Mouse (Mus musculus) hindbrain, embryonic 10.5 days (tissue): Measurements from ENCODE around the gene Slc35a1. TPM values are rescaled to one million over a fixed set of nuclear protein-coding genes. Genes with fewer than 3 reads are reported as not detected.

Experiments
- DNase-seq: peaks from one replicate; pipeline ENCODE4 v3.0.0-alpha.2; 2017; ENCODE audit warnings: low spot score
- H3K27ac ChIP-seq: fragments of 300-500 bp; sonication (generic); 2 replicates; pipeline ENCODE4 v1.5.1; 2016; ENCODE audit warnings: mild to moderate bottlenecking, moderate library complexity
- H3K27me3 ChIP-seq: fragments of 300-500 bp; sonication (generic); 2 replicates; pipeline ENCODE4 v1.6.1; 2016; ENCODE audit warnings: mild to moderate bottlenecking; ENCODE audit not compliant: poor library complexity, insufficient read depth, severe bottlenecking
- H3K36me3 ChIP-seq: fragments of 300-500 bp; sonication (generic); 2 replicates; pipeline ENCODE4 v1.6.1; 2016; ENCODE audit warnings: mild to moderate bottlenecking, moderate library complexity
- H3K4me1 ChIP-seq: fragments of 300-500 bp; sonication (generic); replicated peaks from 2 replicates; pipeline ENCODE4 v1.6.1; 2016; ENCODE audit warnings: mild to moderate bottlenecking
- H3K4me3 ChIP-seq: fragments of 300-500 bp; sonication (generic); 2 replicates; pipeline ENCODE4 v1.5.1; 2016; ENCODE audit warnings: mild to moderate bottlenecking, moderate library complexity
- H3K9me3 ChIP-seq: fragments of 300-500 bp; sonication (generic); 2 replicates; pipeline ENCODE4 v1.6.1; 2016; ENCODE audit warnings: mild to moderate bottlenecking, moderate library complexity
- WGBS: fragments of 180-500 bp; shearing (Covaris S2); methylation state at CpG from one replicate; pipeline ENCODE4 v1.1.7; 2016; 5-methylcytosine and 5-hydroxymethylcytosine counted together
- polyA plus RNA-seq: library from polyadenylated mRNA; unstranded; fragments of >200 nt; fragmentation: Nextera tagmentation; extraction: Ambion mirVana; gene quantifications from 2 replicates; pipeline ENCODE4 v1.2.1, GENCODE M21; 2016

Gene Slc35a1
- polyA plus RNA-seq, 1 experiment from 2014 or later = 59.4 TPM

DNA sequence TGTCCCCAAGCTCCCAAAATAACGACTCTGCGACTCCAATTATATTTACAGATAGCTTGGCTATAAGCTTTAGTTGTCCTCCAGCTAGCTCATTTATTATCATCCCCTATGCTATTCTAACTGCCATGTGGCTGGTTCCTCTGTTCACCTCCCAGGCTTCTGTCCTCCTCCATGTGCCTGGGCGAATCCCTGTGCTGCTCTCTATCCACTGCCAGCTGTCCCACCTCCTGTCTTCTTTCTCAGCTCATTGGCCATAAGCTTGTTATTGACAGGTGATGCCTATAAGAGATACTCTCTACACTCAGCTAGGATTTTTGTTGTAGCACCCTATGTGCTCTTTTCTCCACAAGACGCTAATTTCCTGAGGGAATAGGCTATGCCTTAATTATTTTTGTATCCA lies 49.4 kb downstream of the Slc35a1 start:
- Histone ChIP-seq H3K4me3 (no peak overlapping the region), H3K4me1 (no peaks in the 10 kb centered on the region), H3K27me3 (no peaks in the 10 kb centered on the region), H3K36me3 (peaks cover 40% of the 10 kb centered on the region), H3K9me3 (no peaks in the 10 kb centered on the region), H3K27ac (no peak overlapping the region)
- WGBS = 91% methylated on average over 4 of the region's 4 CpGs
- DNase-seq = no peak

DNA sequence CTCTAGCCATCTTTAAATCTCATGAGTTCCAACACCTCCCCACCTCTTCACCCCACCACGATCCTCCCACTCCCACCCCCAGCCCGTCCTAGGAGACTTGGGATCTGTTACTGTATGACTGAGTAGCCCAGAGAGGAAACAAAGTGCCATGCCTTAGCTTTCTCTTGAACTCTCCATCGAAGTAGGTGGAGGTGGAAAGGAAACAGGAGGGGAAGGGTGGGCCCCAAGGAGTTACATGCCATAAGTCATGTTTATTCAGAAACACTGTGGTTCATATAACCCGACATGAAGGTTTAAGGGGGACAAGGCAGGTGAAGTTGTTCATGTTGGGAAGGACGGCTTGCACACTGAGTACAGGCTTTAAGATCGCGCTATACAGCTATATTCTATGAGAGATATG lies 49.9 kb downstream of the Slc35a1 start:
- WGBS = 92% methylated on average over 7 of the region's 7 CpGs
- peaks cover 39% of the 10 kb centered on the region for H3K36me3 ChIP-seq
- no peak overlapping the region for H3K4me3 ChIP-seq
- DNase-seq = no peak
- no peak overlapping the region for H3K27ac ChIP-seq
- H3K27me3 ChIP-seq = no peaks in the 10 kb centered on the region
- no peaks in the 10 kb centered on the region for H3K4me1 ChIP-seq
- no peaks in the 10 kb centered on the region for H3K9me3 ChIP-seq

DNA sequence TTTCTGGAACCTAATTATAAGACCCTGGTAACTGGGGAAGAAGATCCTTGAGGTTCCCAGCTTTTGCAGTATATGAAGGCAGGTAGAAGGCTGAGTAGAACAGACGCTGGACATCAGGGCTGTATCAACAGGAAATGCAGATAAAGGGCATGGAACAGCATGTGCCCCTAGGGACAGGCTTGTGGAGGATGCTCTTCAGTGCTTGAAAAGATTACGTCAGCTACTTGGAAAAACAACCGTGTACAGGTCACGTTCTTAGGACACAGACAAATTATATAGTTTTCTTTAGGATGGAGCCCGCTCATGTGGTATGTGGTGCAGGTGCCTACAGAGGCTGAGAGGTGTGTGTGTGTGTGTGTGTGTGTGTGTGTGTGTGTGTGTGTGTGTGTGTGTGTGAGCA lies 51.2 kb downstream of the Slc35a1 start:
- Histone ChIP-seq H3K36me3 (peaks cover 43% of the 10 kb centered on the region), H3K4me3 (no peak overlapping the region), H3K4me1 (no peaks in the 10 kb centered on the region), H3K27me3 (no peaks in the 10 kb centered on the region), H3K27ac (no peak overlapping the region), H3K9me3 (no peaks in the 10 kb centered on the region)
- no peak for DNase-seq
- WGBS = 92% methylated on average over 5 of the region's 5 CpGs

DNA sequence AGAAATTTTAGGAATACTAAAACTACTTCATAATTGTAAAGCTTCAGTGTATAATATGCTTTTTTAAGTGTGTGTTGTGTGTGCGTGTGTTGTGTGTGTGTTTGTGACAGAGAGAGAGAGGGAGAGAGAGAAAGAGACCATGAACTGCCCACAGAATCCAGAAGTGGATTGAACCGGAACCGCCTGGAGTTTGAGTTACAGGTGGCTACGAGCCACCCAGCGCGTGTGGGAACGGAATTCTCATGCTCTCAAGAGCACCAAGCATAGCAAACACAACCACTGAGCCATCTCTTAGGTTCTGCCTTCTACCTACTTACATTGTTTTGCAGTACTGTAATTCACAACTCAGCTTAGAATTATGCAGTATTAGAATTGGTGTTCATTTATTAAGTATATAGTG lies 53.1 kb downstream of the Slc35a1 start:
- peaks cover 47% of the 10 kb centered on the region for H3K36me3 ChIP-seq
- WGBS = 96% methylated on average over 7 of the region's 7 CpGs
- no peak for DNase-seq
- no peaks in the 10 kb centered on the region for H3K27me3 ChIP-seq
- H3K4me3 ChIP-seq = no peak overlapping the region
- no peak overlapping the region for H3K27ac ChIP-seq
- no peaks in the 10 kb centered on the region for H3K9me3 ChIP-seq
- H3K4me1 ChIP-seq = no peaks in the 10 kb centered on the region

DNA sequence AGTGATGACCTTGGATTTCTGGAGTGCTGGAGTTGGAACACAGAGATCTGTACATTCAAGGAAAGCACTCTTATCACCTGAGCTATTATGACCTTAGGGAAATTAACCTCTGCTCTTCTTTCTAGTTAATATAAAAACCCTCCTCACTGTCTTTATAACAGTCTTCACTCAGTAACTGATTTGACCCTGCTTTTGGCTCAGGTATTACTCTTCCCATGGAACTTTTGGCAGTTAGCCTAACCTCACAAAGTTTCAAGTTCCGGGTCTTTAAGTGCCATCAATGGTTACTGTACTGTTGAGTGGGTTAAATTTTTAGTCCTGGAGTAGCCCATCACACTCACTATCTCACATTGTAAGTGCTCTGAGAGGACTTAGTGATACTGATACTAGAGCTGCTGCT lies 57.3 kb downstream of the Slc35a1 start:
- H3K27me3 ChIP-seq = no peaks in the 10 kb centered on the region
- no peak overlapping the region for H3K27ac ChIP-seq
- H3K36me3 ChIP-seq = peaks cover 72% of the 10 kb centered on the region
- no peak for DNase-seq
- H3K4me1 ChIP-seq = no peaks in the 10 kb centered on the region
- no peaks in the 10 kb centered on the region for H3K9me3 ChIP-seq
- H3K4me3 ChIP-seq = no peak overlapping the region
- 92% methylated on average over 1 of the region's 1 CpGs for WGBS

DNA sequence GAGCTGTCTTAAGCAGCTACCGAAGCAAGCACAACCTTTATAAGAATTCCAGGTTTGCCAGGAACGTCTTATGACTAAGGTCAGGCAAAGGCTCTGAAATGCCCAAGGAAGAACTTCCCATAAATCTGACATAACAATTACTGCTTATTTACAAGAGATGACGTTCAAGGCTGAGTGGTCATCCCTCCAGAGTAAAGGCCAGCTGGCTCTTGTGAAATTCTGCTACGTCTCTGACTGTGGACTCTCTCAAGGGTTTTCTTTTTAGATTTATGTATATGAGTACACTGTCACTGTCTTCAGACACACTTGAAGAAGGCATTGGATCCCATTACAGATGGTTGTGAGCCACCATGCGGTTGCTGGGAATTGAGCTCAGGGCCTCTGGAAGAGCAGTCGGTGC lies 60.8 kb downstream of the Slc35a1 start:
- Histone ChIP-seq H3K36me3 (peaks cover 74% of the 10 kb centered on the region), H3K4me3 (no peak overlapping the region), H3K9me3 (no peaks in the 10 kb centered on the region), H3K27ac (no peak overlapping the region), H3K4me1 (no peaks in the 10 kb centered on the region), H3K27me3 (no peaks in the 10 kb centered on the region)
- 93% methylated on average over 6 of the region's 6 CpGs for WGBS
- no peak for DNase-seq

DNA sequence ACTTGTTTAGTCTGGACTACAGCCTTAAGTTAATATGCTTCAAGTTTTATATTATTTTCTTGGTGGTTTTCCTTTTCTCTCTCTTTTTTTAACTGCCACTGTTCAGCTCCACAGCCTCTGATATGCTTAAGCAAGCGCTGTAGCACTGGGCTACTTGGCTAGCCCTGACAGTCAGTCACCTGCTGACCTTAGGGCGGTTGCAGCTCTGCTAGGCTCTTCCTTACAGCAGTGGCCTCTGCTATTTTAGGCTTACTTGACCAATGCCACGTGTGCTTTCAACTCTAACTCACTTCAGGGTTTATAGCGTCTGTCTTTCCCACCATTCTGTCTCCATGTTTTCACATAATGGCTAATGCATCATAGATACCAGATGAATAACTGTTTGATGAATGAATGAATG lies 61.7 kb downstream of the Slc35a1 start:
- no peaks in the 10 kb centered on the region for H3K9me3 ChIP-seq
- no peak overlapping the region for H3K27ac ChIP-seq
- WGBS = 91% methylated on average over 4 of the region's 4 CpGs
- peaks cover 65% of the 10 kb centered on the region for H3K36me3 ChIP-seq
- DNase-seq = no peak
- H3K27me3 ChIP-seq = no peaks in the 10 kb centered on the region
- H3K4me3 ChIP-seq = no peak overlapping the region
- H3K4me1 ChIP-seq = no peaks in the 10 kb centered on the region

DNA sequence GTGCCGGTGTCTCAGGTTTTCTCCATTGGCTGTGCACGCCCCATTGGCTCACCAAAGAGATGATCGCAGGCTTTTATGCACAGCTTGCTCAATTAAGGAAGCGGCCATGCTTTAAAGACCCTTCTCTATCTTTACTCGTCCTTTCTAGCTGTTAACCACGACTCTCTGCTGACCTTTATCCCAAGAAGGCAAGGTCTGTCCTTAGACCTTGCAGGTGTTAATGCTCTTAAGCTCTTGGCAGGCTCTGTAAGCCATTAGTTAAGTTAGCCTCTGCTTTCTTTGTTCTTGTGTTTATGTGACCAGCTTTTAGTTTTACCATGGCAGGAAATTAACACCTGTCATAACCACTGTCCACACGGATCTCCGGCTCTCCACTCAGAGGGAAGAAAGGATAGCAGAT lies 71.1 kb downstream of the Slc35a1 start:
- no peaks in the 10 kb centered on the region for H3K27me3 ChIP-seq
- DNase-seq = no peak
- H3K4me1 ChIP-seq = peaks cover 26% of the 10 kb centered on the region
- WGBS = 70% methylated on average over 8 of the region's 8 CpGs
- peak overlapping the region; percentile 80 for H3K4me3 ChIP-seq
- H3K36me3 ChIP-seq = peaks cover 5% of the 10 kb centered on the region; the same call in 1 of the 2 replicates
- no peak overlapping the region for H3K27ac ChIP-seq
- no peaks in the 10 kb centered on the region for H3K9me3 ChIP-seq

DNA sequence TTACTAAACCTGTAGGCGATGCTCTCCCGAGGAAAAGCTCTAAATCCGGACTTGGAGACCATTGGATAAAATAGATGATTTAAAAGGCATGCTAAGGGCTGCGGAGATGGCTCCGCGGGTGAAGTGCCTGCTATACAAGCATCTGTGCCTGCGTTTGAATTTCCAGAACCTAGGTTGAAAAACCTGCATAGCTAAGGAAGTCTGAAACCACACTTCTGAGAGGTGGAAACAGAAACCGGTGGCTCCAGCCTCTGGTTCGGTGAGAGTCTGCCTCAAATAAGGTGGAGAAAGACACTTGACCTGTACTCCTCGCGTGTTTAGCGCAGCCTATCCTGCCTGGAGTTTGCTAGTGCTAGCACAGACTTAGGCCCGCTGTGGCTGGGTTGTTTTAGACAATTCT lies 71.9 kb downstream of the Slc35a1 start:
- peaks cover 13% of the 10 kb centered on the region; the same call in 1 of the 2 replicates for H3K36me3 ChIP-seq
- 4% methylated on average over 13 of the region's 13 CpGs for WGBS
- H3K9me3 ChIP-seq = no peaks in the 10 kb centered on the region
- peaks cover 26% of the 10 kb centered on the region for H3K4me1 ChIP-seq
- H3K27ac ChIP-seq = peak overlapping the region; percentile 94
- peak overlapping the region; percentile 80 for H3K4me3 ChIP-seq
- no peaks in the 10 kb centered on the region for H3K27me3 ChIP-seq
- DNase-seq = no peak

DNA sequence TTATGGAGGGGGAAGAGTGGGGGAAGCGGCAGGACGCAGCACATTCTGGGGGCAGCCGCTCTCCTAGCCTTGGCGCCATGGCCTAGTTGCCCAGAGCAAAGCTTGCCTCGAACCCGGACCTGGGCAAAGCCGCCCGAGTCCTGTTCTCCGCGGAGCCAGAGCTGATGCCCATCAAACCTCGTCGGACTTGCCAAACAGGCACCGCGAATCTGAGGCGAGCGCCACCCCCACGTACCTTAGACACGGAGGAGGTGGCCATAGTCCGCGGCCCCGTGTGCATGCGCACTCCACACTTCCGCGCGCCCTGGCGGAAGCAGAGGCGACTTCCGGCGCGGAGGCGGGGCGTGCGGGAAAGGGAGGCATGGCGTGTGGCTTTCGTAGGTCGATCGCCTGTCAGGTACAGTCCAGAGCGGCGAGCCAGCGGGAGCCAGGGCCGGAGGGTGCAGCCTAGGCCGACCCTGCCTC lies 72.6 kb downstream of the Slc35a1 start, which contains the start of the genes Orc3 and Rars2:
Gene Orc3, minus strand, starts transcription at position 315 of the 465 bp plus-strand sequence.
Gene Rars2, plus strand, starts transcription at position 328 of the 465 bp plus-strand sequence.
- Histone ChIP-seq H3K4me3 (peak within 1 kb of the TSS; percentile 80), H3K4me1 (peaks cover 26% of the 10 kb centered on the region), H3K27me3 (no peaks in the 10 kb centered on the region), H3K9me3 (no peaks in the 10 kb centered on the region), H3K36me3 (peaks cover 11% of the 10 kb centered on the region), H3K27ac (peak within 1 kb of the TSS; percentile 94)
- peak; percentile 89 for DNase-seq
- WGBS = under 1% methylated on average over 42 of the region's 42 CpGs

DNA sequence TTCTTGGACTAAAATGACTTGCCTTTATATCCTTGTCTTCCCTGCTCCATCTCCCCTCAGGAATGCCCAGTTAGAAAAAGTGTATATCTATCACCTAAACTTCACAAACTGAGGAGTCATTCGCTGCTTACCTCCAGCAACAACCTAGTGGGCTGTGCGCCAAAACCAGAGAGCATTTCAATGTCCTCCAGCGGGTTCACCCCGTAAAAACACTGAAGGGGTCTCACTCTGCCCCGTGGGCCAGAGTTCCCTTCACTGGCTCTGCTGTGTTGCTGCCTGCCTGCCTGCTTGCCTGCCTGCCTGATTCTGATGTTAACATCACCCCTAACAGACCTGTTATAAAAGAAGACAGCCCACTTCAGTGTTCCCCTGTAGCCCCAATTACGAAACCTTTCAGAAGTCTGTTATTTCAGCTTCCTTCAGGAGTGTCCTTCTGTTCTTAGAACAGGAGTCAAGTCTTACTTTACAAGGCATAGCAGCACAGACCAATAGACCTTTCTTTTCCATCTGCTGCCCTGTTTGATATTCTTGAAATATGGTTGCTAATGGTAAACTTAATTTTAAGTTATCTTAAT lies 73.6 kb downstream of the Slc35a1 start:
- H3K27ac ChIP-seq = peak overlapping the region; percentile 94
- no peak for DNase-seq
- peaks cover 20% of the 10 kb centered on the region for H3K36me3 ChIP-seq
- peaks cover 26% of the 10 kb centered on the region for H3K4me1 ChIP-seq
- no peaks in the 10 kb centered on the region for H3K9me3 ChIP-seq
- peak overlapping the region; percentile 80 for H3K4me3 ChIP-seq
- 84% methylated on average over 6 of the region's 6 CpGs for WGBS
- H3K27me3 ChIP-seq = no peaks in the 10 kb centered on the region
